Mouse (Mus musculus) lung, postnatal 0 days (tissue): Measurements from ENCODE around the gene Ror1. TPM values are rescaled to one million over a fixed set of nuclear protein-coding genes. Genes with fewer than 3 reads are reported as not detected.

Experiments used
- ATAC-seq: fragments of 200-750 bp; cut with Nextera tagmentation; 2 replicates; pipeline ENCODE4 v1.8.0; 2017; ENCODE audit warnings: moderate library complexity
- DNase-seq: peaks from one replicate; pipeline ENCODE4 v3.0.0-alpha.2; 2016; ENCODE audit warnings: low spot score
- H3K27ac ChIP-seq: fragments of 300-500 bp; sonication (generic); 2 replicates; pipeline ENCODE4 v1.5.1; 2014; ENCODE audit warnings: antibody characterized with exemption, mild to moderate bottlenecking, low read length, mixed read lengths
- H3K27me3 ChIP-seq: fragments of 300-500 bp; sonication (generic); replicated peaks from 2 replicates; pipeline ENCODE4 v1.6.1; 2014; ENCODE audit warnings: low read length, mixed read lengths; ENCODE audit not compliant: insufficient read depth
- H3K36me3 ChIP-seq: fragments of 300-500 bp; sonication (generic); 2 replicates; pipeline ENCODE4 v1.6.1; 2014; ENCODE audit warnings: low read length, mixed read lengths; ENCODE audit not compliant: insufficient read depth
- H3K4me1 ChIP-seq: fragments of 300-500 bp; sonication (generic); 2 replicates; pipeline ENCODE4 v1.6.1; 2014; ENCODE audit warnings: antibody characterized with exemption, low read depth, low read length, mixed read lengths; ENCODE audit not compliant: insufficient read depth
- H3K4me2 ChIP-seq: fragments of 300-500 bp; sonication (generic); replicated peaks from 2 replicates; pipeline ENCODE4 v1.6.1; 2014; ENCODE audit warnings: low read depth, mild to moderate bottlenecking, low read length, moderate library complexity, mixed read lengths
- H3K4me3 ChIP-seq: fragments of 300-500 bp; sonication (generic); 2 replicates; pipeline ENCODE4 v1.5.1; 2014; ENCODE audit warnings: low read depth, low read length
- H3K9ac ChIP-seq: fragments of 300-500 bp; sonication (generic); replicated peaks from 2 replicates; pipeline ENCODE4 v1.6.1; 2014; ENCODE audit warnings: low read depth, mild to moderate bottlenecking
- H3K9me3 ChIP-seq: fragments of 300-500 bp; sonication (generic); 2 replicates; pipeline ENCODE4 v1.6.1; 2016; ENCODE audit warnings: low read length, mixed read lengths
- CTCF ChIP-seq: IDR thresholded peaks from 2 replicates; pipeline ENCODE4 v1.5.1; 2016; ENCODE audit warnings: antibody characterized with exemption, mild to moderate bottlenecking
- EP300 ChIP-seq: IDR thresholded peaks from 2 replicates; pipeline ENCODE4 v1.6.1; 2016; ENCODE audit warnings: antibody characterized with exemption, mild to moderate bottlenecking, control low read depth
- WGBS: fragments of 180-500 bp; shearing (Covaris S2); extraction: QIAGEN DNeasy Blood & Tissue Kit; methylation state at CpG from one replicate; pipeline ENCODE4 v1.1.7; 2014; 5-methylcytosine and 5-hydroxymethylcytosine counted together
- polyA plus RNA-seq: library from polyadenylated mRNA; unstranded; fragments of >200 nt; fragmentation: Nextera tagmentation; extraction: Ambion mirVana; gene quantifications from 2 replicates; pipeline ENCODE4 v1.2.1, GENCODE M21; 2015

The Ror1 gene
- polyA plus RNA-seq, 1 experiment from 2014 or later, result 6.2 TPM

DNA sequence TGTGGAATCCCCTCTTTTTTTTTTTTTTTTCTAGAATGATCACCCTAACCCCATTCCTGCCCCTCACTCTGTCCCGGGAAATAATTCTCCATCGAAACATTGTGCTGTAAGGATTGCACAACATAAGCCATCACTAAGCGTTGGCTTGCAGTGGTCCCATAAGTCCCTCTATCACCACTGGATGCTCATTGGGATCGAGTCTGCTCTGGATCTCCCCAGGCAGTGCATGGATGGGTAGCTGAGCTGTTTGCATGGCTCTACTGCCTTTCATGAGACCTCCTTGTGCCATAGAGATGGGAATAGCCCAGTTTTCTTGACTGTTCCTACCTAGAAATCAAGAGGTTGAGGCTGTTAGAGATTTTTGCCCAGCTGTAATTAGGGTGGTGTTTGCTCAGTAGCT, 13.0 kb downstream of the Ror1 start:
- no peak overlapping the region for H3K4me3 ChIP-seq
- no peak overlapping the region for H3K4me2 ChIP-seq
- no peak for TF ChIP-seq CTCF
- TF ChIP-seq EP300, result no peak
- H3K36me3 ChIP-seq, result no peaks in the 10 kb centered on the region
- no peaks in the 10 kb centered on the region for H3K27me3 ChIP-seq
- H3K9me3 ChIP-seq, result no peaks in the 10 kb centered on the region
- ATAC-seq (no peak), DNase-seq (no peak)
- WGBS, result 87% methylated on average over 4 of the region's 4 CpGs
- peaks cover 5% of the 10 kb centered on the region; the same call in 1 of the 2 replicates for H3K4me1 ChIP-seq
- H3K9ac ChIP-seq, result no peak overlapping the region
- H3K27ac ChIP-seq, result no peak overlapping the region

DNA sequence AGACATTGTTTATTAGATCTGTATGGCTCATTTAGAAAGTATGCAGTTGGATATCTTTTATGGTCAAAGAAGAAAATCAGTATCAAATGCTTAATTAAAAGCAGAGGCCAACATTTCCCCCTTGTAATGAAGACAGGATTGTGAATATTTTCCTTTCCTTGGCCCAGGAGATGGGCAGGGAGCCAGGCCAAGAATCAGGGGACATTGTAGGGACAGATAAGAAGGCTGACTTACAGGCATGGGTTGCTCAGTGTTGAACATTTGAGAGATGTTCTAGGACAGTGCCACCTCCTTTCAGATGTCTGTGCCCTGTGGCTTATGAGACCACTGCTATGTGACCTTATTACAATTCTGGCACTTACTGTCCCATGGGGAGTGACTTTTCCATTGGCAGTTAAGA, 18.6 kb downstream of the Ror1 start:
- TF ChIP-seq EP300, result no peak
- no peak for TF ChIP-seq CTCF
- H3K36me3 ChIP-seq, result no peaks in the 10 kb centered on the region
- H3K4me2 ChIP-seq, result no peak overlapping the region
- no peaks in the 10 kb centered on the region for H3K4me1 ChIP-seq
- no peak overlapping the region for H3K27ac ChIP-seq
- H3K4me3 ChIP-seq, result no peak overlapping the region
- ATAC-seq (no peak), DNase-seq (no peak)
- no peak overlapping the region for H3K9ac ChIP-seq
- no peaks in the 10 kb centered on the region for H3K27me3 ChIP-seq
- H3K9me3 ChIP-seq, result no peaks in the 10 kb centered on the region

DNA sequence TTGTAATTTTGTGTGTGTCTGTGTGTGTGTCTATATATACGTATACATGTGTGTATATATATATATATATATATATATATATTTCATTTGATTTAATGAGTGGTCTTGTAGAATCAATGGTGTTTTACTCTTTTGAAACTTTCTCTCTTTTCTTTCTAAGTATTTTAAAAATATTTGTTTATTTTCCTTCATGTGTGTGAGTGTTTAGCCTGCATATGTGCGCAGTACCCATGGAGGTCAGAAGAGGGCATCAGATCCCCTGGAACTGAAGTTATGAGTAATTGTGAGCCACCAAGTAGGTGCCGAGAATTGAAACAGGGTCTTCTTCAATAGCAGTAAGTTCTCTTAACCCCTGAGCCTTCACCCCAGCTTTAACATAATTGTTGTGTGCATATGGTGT, 20.8 kb downstream of the Ror1 start:
- TF ChIP-seq EP300 (no peak), CTCF (peak; percentile 39)
- no peaks in the 10 kb centered on the region for H3K4me1 ChIP-seq
- no peaks in the 10 kb centered on the region for H3K36me3 ChIP-seq
- 98% methylated on average over 3 of the region's 3 CpGs for WGBS
- H3K9ac ChIP-seq, result no peak overlapping the region
- no peaks in the 10 kb centered on the region for H3K9me3 ChIP-seq
- H3K27me3 ChIP-seq, result no peaks in the 10 kb centered on the region
- no peak overlapping the region for H3K4me2 ChIP-seq
- no peak overlapping the region for H3K4me3 ChIP-seq
- ATAC-seq (no peak), DNase-seq (no peak)
- H3K27ac ChIP-seq, result no peak overlapping the region

DNA sequence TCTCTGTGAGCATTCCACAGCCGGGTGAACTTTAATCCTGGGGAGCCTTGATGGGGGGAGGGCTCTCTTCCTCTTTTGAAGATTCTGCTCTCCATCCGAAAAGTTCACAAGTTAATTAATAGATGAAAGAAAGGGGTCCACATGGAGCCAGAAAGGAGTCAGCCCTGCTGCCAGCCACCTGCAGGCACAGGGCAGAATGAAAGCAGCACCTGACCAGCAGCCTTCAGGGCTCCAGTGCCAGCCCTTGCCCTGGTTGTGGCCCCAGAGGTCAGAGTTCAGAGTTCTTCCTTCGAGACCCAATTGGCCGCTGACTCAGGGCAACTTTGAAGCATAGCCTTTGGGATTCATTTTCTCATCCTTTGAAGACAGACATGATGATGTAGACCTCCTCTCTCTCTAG, 23.1 kb downstream of the Ror1 start:
- TF ChIP-seq EP300 (no peak), CTCF (no peak)

DNA sequence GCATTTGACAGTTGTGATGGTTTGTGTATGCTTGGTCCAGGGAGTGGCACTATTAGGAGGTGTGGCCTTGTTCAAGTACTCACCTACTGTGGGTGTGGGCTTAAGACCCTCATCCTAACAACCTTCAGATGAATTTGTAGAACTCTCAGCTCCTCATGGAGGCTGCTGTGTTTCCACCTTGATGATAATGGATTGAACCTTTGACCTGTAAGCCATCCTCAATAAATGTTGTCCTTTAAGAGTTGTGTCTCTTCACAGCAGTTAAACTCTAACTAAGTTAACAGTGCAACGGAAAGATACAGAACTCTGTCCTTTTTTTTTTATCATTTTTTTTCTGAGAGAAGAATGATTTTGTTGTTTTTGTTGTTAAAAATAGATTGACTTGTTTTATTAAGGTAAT, 23.8 kb downstream of the Ror1 start:
- no peak overlapping the region for H3K4me3 ChIP-seq
- H3K36me3 ChIP-seq, result no peaks in the 10 kb centered on the region
- no peak overlapping the region for H3K4me2 ChIP-seq
- no peaks in the 10 kb centered on the region for H3K4me1 ChIP-seq
- H3K27ac ChIP-seq, result no peak overlapping the region
- ATAC-seq (no peak), DNase-seq (no peak)
- no peak for TF ChIP-seq EP300
- no peak for TF ChIP-seq CTCF
- H3K27me3 ChIP-seq, result no peaks in the 10 kb centered on the region
- H3K9me3 ChIP-seq, result no peaks in the 10 kb centered on the region
- H3K9ac ChIP-seq, result no peak overlapping the region
- WGBS, result 80% methylated on average over 1 of the region's 1 CpGs

More for the DNA sequence above, 23.1 kb downstream of the Ror1 start:
- Histone ChIP-seq H3K27ac (no peak overlapping the region), H3K36me3 (no peaks in the 10 kb centered on the region), H3K9me3 (no peaks in the 10 kb centered on the region), H3K4me1 (no peaks in the 10 kb centered on the region), H3K4me3 (no peak overlapping the region), H3K9ac (no peak overlapping the region), H3K4me2 (no peak overlapping the region), H3K27me3 (no peaks in the 10 kb centered on the region)
- ATAC-seq (no peak), DNase-seq (no peak)
- WGBS, result 48% methylated on average over 4 of the region's 4 CpGs

DNA sequence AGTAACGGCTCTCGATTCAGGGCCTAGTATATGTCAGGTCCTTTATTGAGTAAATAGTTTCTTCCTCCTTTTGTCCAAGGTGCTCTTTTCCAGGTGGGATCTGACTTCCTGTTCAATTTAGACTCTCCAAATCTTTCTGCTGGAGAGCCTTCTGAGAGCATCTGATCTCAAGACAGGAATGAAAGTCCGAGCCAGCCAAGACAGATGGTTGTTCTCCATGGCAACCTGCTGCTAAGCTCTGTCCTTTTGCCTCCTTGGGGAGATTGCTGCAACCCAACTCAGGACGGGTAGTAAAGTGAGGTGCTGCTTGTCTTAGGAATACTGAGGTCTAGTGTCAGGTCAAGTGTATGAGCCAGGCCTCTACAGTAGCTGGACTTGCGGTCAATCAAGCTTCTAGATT, 25.0 kb downstream of the Ror1 start:
- ATAC-seq, result no peak
- H3K4me2 ChIP-seq, result no peak overlapping the region

DNA sequence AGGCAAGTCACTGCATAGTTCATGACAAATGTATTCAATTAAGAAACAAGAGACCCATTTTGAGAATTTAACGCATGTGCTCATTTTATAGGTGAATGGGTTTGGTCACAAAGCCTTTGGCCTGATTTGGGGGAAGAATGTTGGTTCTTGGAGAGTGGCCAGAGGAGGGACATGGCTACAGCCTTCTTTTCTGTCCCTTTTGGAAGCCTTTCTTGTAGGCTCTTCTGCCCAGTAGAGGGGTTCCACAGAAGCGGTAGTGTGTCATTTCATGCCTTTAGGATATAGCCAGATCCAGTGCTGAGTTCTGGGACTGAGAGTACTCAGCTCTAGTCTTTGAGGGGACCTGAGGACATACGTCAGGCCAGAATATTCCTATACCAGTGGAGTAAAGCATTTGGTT, 26.8 kb downstream of the Ror1 start:
- H3K9ac ChIP-seq, result no peak overlapping the region
- H3K36me3 ChIP-seq, result no peaks in the 10 kb centered on the region
- ATAC-seq (no peak), DNase-seq (no peak)
- H3K4me3 ChIP-seq, result no peak overlapping the region
- H3K4me1 ChIP-seq, result no peaks in the 10 kb centered on the region; the same call in 1 of the 2 replicates
- H3K27ac ChIP-seq, result no peak overlapping the region
- H3K4me2 ChIP-seq, result no peak overlapping the region
- WGBS, result 91% methylated on average over 3 of the region's 3 CpGs
- TF ChIP-seq EP300 (no peak), CTCF (no peak)
- no peaks in the 10 kb centered on the region for H3K9me3 ChIP-seq
- H3K27me3 ChIP-seq, result no peaks in the 10 kb centered on the region

More for the DNA sequence above, 25.0 kb downstream of the Ror1 start:
- Histone ChIP-seq H3K4me1 (no peaks in the 10 kb centered on the region), H3K36me3 (no peaks in the 10 kb centered on the region), H3K9ac (no peak overlapping the region), H3K27ac (no peak overlapping the region), H3K9me3 (no peaks in the 10 kb centered on the region), H3K27me3 (no peaks in the 10 kb centered on the region), H3K4me3 (no peak overlapping the region)
- DNase-seq, result no peak
- TF ChIP-seq EP300 (no peak), CTCF (no peak)
- WGBS, result 70% methylated on average over 5 of the region's 5 CpGs
